Mouse (Mus musculus) neural tube, embryonic 11.5 days (tissue): ENCODE results near the gene Bag5. TPM values are rescaled to one million over a fixed set of nuclear protein-coding genes. Genes with fewer than 3 reads are reported as not detected.

ENCODE experiments used
- ATAC-seq: fragments of 200-750 bp; cut with Nextera tagmentation; 2 replicates; pipeline ENCODE4 v1.8.0; 2017; ENCODE audit warnings: moderate number of reproducible peaks, mild to moderate bottlenecking, moderate TSS enrichment, moderate library complexity; ENCODE audit not compliant: insufficient read depth, low FRiP score, low TSS enrichment
- DNase-seq: peaks from one replicate; pipeline ENCODE4 v3.0.0-alpha.2; 2015; ENCODE audit warnings: low spot score
- H3K27ac ChIP-seq: fragments of 300-500 bp; sonication (generic); 2 replicates; pipeline ENCODE4 v1.5.1; 2014; ENCODE audit warnings: low read depth, mild to moderate bottlenecking, low read length
- H3K27me3 ChIP-seq: fragments of 300-500 bp; sonication (generic); 2 replicates; pipeline ENCODE4 v1.6.1; 2014; ENCODE audit warnings: mild to moderate bottlenecking, low read length, mixed read lengths; ENCODE audit not compliant: control insufficient read depth, insufficient read depth
- H3K36me3 ChIP-seq: fragments of 300-500 bp; sonication (generic); 2 replicates; pipeline ENCODE4 v1.6.1; 2014; ENCODE audit warnings: mild to moderate bottlenecking, low read length, moderate library complexity, mixed read lengths; ENCODE audit not compliant: control insufficient read depth, insufficient read depth
- H3K4me1 ChIP-seq: fragments of 300-500 bp; sonication (generic); 2 replicates; pipeline ENCODE4 v1.6.1; 2014; ENCODE audit warnings: low read length, mixed read lengths; ENCODE audit not compliant: control insufficient read depth, insufficient read depth
- H3K4me2 ChIP-seq: fragments of 300-500 bp; sonication (generic); 2 replicates; pipeline ENCODE4 v1.6.1; 2014; ENCODE audit warnings: low read depth, mild to moderate bottlenecking, moderate library complexity
- H3K4me3 ChIP-seq: fragments of 300-500 bp; sonication (generic); 2 replicates; pipeline ENCODE4 v1.5.1; 2014; ENCODE audit warnings: low read depth, low read length
- H3K9ac ChIP-seq: fragments of 300-500 bp; sonication (generic); 2 replicates; pipeline ENCODE4 v1.6.1; 2014; ENCODE audit warnings: mild to moderate bottlenecking, low read length
- H3K9me3 ChIP-seq: fragments of 300-500 bp; sonication (generic); 2 replicates; pipeline ENCODE4 v1.6.1; 2016; ENCODE audit warnings: low read length; ENCODE audit not compliant: control insufficient read depth
- WGBS: fragments of 180-500 bp; shearing (Covaris S2); extraction: QIAGEN DNeasy Blood & Tissue Kit; methylation state at CpG from one replicate; pipeline ENCODE4 v1.1.7; 2014; 5-methylcytosine and 5-hydroxymethylcytosine counted together
- polyA plus RNA-seq: library from polyadenylated mRNA; unstranded; fragments of >200 nt; fragmentation: Nextera tagmentation; extraction: Ambion mirVana; gene quantifications from 2 replicates; pipeline ENCODE4 v1.2.1, GENCODE M21; 2014

The Bag5 gene
- polyA plus RNA-seq, 1 experiment from 2014 or later: 60.0 TPM

DNA sequence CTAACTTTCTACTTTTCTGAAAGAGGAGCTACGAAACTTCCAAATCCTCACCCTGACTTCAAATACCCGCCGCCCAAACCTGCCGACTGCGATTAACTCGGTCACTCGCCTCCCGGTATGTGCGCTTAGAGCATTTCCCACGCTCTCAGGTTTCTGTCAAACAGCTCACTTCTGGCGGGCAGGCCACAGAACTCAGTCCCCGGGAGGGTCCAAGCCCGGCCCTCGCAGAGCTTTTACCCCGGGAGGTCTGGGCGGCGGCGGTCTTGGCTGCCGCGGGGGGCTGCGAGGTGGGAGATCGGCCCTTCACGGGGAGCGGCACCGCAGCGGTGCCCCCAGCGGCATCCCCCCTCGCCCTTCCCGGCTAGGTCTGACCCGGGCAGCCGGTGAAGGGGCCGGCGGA is 581 bp downstream of the Bag5 start:
- ATAC-seq (0 out of 2 replicates have a peak, but pooled peaks have one; percentile 15), DNase-seq (peak; percentile 35)
- Histone ChIP-seq H3K4me2 (peak overlapping the region; percentile 90), H3K27me3 (no peaks in the 10 kb centered on the region), H3K9ac (peak overlapping the region; percentile 85), H3K9me3 (no peaks in the 10 kb centered on the region), H3K4me3 (peak overlapping the region; percentile 95), H3K27ac (peak overlapping the region; percentile 77), H3K36me3 (peaks cover 13% of the 10 kb centered on the region), H3K4me1 (peaks cover 11% of the 10 kb centered on the region)
- under 1% methylated on average over 33 of the region's 33 CpGs for WGBS

- 95% methylated on average over 10 of the region's 10 CpGs for WGBS
- Histone ChIP-seq H3K4me2 (no peak overlapping the region), H3K27me3 (no peaks in the 10 kb centered on the region), H3K4me1 (peaks cover 11% of the 10 kb centered on the region), H3K9me3 (no peaks in the 10 kb centered on the region), H3K36me3 (peaks cover 13% of the 10 kb centered on the region), H3K27ac (no peak overlapping the region), H3K4me3 (no peak overlapping the region), H3K9ac (no peak overlapping the region)
- DNase-seq (no peak), ATAC-seq (no peak)
Measured at GRCm38 (mm10) chr12:111710091-111710490, 3.0 kb downstream of the Bag5 start.

- Histone ChIP-seq H3K4me2 (no peak overlapping the region), H3K4me3 (no peak overlapping the region)
- ATAC-seq: no peak
Measured at GRCm38 (mm10) chr12:111708181-111708580, 4.9 kb downstream of the Bag5 start.

DNA sequence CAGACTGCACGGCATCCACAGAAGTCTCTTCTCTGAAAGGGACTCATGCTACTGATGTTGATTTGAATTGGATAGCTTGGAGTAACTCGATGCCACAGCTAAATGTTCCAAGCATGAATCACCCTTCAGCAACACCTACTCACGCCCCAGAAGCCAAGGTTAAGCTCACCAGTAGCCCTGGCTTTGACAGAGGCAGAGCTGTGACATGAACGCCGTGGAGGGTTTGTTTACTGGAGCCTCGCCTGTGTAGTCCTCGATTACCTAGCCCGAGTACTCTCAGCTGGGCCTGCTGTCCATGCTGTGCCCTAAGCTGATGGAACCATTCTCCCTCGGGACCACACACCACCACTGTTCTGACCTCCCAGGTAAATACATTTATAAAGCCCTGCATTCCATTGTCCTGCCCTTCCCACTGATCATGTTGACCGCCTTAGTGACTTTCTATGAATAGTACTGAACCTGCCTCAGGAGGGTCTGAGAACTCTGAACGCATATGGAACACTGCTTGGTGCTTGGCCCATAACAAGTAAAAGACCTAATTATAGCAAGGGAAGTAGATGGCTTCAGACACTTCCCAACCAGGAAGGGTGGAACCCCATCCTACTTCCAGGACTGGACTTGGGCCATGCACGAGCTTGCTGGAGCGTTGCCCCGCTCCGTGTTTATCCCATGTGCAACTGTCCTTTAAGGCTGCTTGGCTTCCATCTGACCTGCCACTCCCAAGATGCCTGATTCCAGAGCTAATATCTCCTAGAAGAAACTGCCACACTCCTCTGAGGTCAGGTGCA is 7.7 kb downstream of the Bag5 start:
- Histone ChIP-seq H3K4me1 (no peaks in the 10 kb centered on the region), H3K27me3 (no peaks in the 10 kb centered on the region), H3K36me3 (peaks cover 8% of the 10 kb centered on the region), H3K4me2 (no peak overlapping the region), H3K4me3 (no peak overlapping the region), H3K9me3 (no peaks in the 10 kb centered on the region), H3K9ac (no peak overlapping the region), H3K27ac (no peak overlapping the region)
- DNase-seq (no peak), ATAC-seq (no peak)
- WGBS: 85% methylated on average over 15 of the region's 15 CpGs

More at GRCm38 (mm10) chr12:111708181-111708580, 4.9 kb downstream of the Bag5 start:
- Histone ChIP-seq H3K27me3 (no peaks in the 10 kb centered on the region), H3K9ac (no peak overlapping the region), H3K9me3 (no peaks in the 10 kb centered on the region), H3K4me1 (peaks cover 7% of the 10 kb centered on the region), H3K27ac (no peak overlapping the region), H3K36me3 (peaks cover 13% of the 10 kb centered on the region)
- DNase-seq: no peak
- WGBS: 91% methylated on average over 4 of the region's 4 CpGs

GRCm38 (mm10) chr12:111704609-111705008 is 8.4 kb downstream of the Bag5 start:
- H3K4me3 ChIP-seq: no peak overlapping the region

DNA sequence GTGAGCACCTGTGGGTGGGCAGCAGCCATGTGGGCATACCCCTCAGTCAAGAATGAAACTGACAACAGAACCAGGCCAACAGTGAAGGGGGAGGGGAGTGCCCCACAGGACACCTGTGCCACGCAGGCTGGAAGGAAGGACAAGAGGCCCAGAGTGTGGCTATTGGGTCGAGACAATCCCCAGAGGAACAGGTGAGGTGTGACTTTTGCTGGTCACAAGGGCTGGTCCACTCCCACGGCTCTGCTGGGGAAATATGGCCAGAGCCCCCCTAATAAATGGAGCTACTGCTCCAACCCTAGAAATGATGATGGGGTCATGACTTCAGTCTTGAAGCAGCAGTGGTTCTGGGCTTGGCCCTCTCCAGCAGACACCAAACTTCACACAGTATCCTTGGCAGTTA is 9.8 kb downstream of the Bag5 start:
- ATAC-seq: no peak
- Histone ChIP-seq H3K4me1 (no peaks in the 10 kb centered on the region), H3K9me3 (no peaks in the 10 kb centered on the region), H3K27me3 (no peaks in the 10 kb centered on the region), H3K4me2 (no peak overlapping the region), H3K4me3 (no peak overlapping the region), H3K36me3 (peaks cover 4% of the 10 kb centered on the region; the same call in 1 of the 2 replicates), H3K9ac (no peak overlapping the region), H3K27ac (no peak overlapping the region)
- WGBS: 81% methylated on average over 3 of the region's 3 CpGs
- DNase-seq: no peak

More at GRCm38 (mm10) chr12:111704609-111705008, 8.4 kb downstream of the Bag5 start:
- Histone ChIP-seq H3K9me3 (no peaks in the 10 kb centered on the region), H3K36me3 (peaks cover 4% of the 10 kb centered on the region; the same call in 1 of the 2 replicates), H3K9ac (no peak overlapping the region), H3K27me3 (no peaks in the 10 kb centered on the region), H3K27ac (no peak overlapping the region), H3K4me2 (no peak overlapping the region), H3K4me1 (no peaks in the 10 kb centered on the region)
- ATAC-seq (no peak), DNase-seq (peak; percentile 36)
- 50% methylated on average over 9 of the region's 9 CpGs for WGBS

DNA sequence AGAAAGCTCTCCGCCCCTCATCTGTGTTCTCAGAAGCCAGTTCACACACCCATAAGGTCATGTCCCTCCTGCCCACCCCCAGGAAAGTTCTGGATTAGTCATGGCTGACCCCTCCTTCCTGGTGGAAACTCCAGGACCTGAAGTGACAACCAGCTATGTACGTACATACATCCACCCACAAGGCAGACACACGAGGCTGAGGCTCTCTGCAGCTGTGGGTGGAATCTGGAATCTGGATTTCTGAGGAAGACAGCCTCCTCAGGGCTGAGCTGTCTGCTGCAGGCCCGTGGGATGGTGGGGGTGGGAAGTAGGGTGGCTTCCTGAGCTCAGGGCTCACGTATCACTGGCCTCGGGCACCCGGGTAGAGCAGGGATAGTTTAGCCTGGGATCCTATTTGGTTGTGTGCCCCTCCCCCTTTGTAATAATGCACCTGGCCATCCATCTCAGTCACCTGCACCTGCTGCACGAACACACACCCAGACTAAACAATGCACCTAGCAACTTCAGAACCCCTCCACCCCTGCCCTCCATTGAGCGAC is 12.1 kb downstream of the Bag5 start:
- Histone ChIP-seq H3K9me3 (no peaks in the 10 kb centered on the region), H3K27ac (no peak overlapping the region), H3K4me2 (no peak overlapping the region), H3K36me3 (no peaks in the 10 kb centered on the region), H3K27me3 (no peaks in the 10 kb centered on the region), H3K4me1 (peaks cover 1% of the 10 kb centered on the region), H3K9ac (0 out of 2 replicates have a peak overlapping the region, but pooled peaks have one; percentile 3), H3K4me3 (no peak overlapping the region)
- peak; percentile 9 for DNase-seq
- WGBS: 69% methylated on average over 9 of the region's 9 CpGs
- ATAC-seq: no peak

- WGBS: 92% methylated on average over 4 of the region's 4 CpGs
- Histone ChIP-seq H3K27me3 (no peaks in the 10 kb centered on the region), H3K4me2 (no peak overlapping the region), H3K27ac (no peak overlapping the region), H3K4me3 (no peak overlapping the region), H3K9me3 (no peaks in the 10 kb centered on the region), H3K36me3 (no peaks in the 10 kb centered on the region), H3K9ac (no peak overlapping the region), H3K4me1 (peaks cover 15% of the 10 kb centered on the region)
- DNase-seq: no peak
- ATAC-seq: no peak
Measured at GRCm38 (mm10) chr12:111699542-111699941, 13.5 kb downstream of the Bag5 start.
